Mouse (Mus musculus) kidney, embryonic 15.5 days (tissue): ENCODE data around the gene Mboat7. TPM values are rescaled to one million over a fixed set of nuclear protein-coding genes. Genes with fewer than 3 reads are reported as not detected.

Experiments
- ATAC-seq: fragments of 200-750 bp; cut with Nextera tagmentation; replicated peaks from 2 replicates; pipeline ENCODE4 v1.8.0; 2017; ENCODE audit warnings: moderate TSS enrichment; ENCODE audit not compliant: low FRiP score
- H3K27ac ChIP-seq: fragments of 300-500 bp; sonication (generic); 2 replicates; pipeline ENCODE4 v1.5.1; 2015; ENCODE audit warnings: mild to moderate bottlenecking, inconsistent platforms
- H3K27me3 ChIP-seq: fragments of 300-500 bp; sonication (generic); 2 replicates; pipeline ENCODE4 v1.6.1; 2015; ENCODE audit warnings: inconsistent platforms
- H3K36me3 ChIP-seq: fragments of 300-500 bp; sonication (generic); 2 replicates; pipeline ENCODE4 v1.6.1; 2015; ENCODE audit warnings: inconsistent platforms
- H3K4me1 ChIP-seq: fragments of 300-500 bp; sonication (generic); 2 replicates; pipeline ENCODE4 v1.6.1; 2015; ENCODE audit warnings: inconsistent platforms
- H3K4me2 ChIP-seq: fragments of 300-500 bp; sonication (generic); 2 replicates; pipeline ENCODE4 v1.6.1; 2015; ENCODE audit warnings: moderate library complexity, mild to moderate bottlenecking, inconsistent platforms
- H3K4me3 ChIP-seq: fragments of 300-500 bp; sonication (generic); replicated peaks from 2 replicates; pipeline ENCODE4 v1.5.1; 2015; ENCODE audit warnings: mild to moderate bottlenecking, inconsistent platforms
- H3K9ac ChIP-seq: fragments of 300-500 bp; sonication (generic); 2 replicates; pipeline ENCODE4 v1.6.1; 2015; ENCODE audit warnings: mild to moderate bottlenecking, inconsistent platforms
- H3K9me3 ChIP-seq: fragments of 300-500 bp; sonication (generic); replicated peaks from 2 replicates; pipeline ENCODE4 v1.6.1; 2016; ENCODE audit warnings: inconsistent platforms
- WGBS: fragments of 180-500 bp; shearing (Covaris S2); methylation state at CpG from one replicate; pipeline ENCODE4 v1.1.7; 2015; ENCODE audit warnings: mixed read lengths; 5-methylcytosine and 5-hydroxymethylcytosine counted together
- polyA plus RNA-seq: library from polyadenylated mRNA; unstranded; fragments of >200 nt; fragmentation: Nextera tagmentation; extraction: Ambion mirVana; gene quantifications from 2 replicates; pipeline ENCODE4 v1.2.1, GENCODE M21; 2015

Gene Mboat7
- polyA plus RNA-seq, 1 experiment from 2014 or later = 59.6 TPM

GRCm38 (mm10) chr7:3658578-3658977 lies 34.7 kb downstream of the Mboat7 start:
- Histone ChIP-seq H3K36me3 (peaks cover 99% of the 10 kb centered on the region), H3K9ac (no peak overlapping the region), H3K4me3 (no peak overlapping the region), H3K4me2 (no peak overlapping the region), H3K27ac (no peak overlapping the region), H3K4me1 (peaks cover 4% of the 10 kb centered on the region), H3K27me3 (no peaks in the 10 kb centered on the region), H3K9me3 (no peaks in the 10 kb centered on the region)
- no peak for ATAC-seq
- WGBS = 93% methylated on average over 14 of the region's 14 CpGs

- no peaks in the 10 kb centered on the region for H3K4me1 ChIP-seq
Observed at GRCm38 (mm10) chr7:3656966-3657365, 36.4 kb downstream of the Mboat7 start.

GRCm38 (mm10) chr7:3646641-3647040 lies 46.7 kb downstream of the Mboat7 start:
- Histone ChIP-seq H3K9me3 (no peaks in the 10 kb centered on the region), H3K4me3 (peak overlapping the region; percentile 99), H3K27me3 (no peaks in the 10 kb centered on the region), H3K27ac (no peak overlapping the region), H3K9ac (peak overlapping the region; percentile 100), H3K36me3 (peaks cover 49% of the 10 kb centered on the region), H3K4me2 (peak overlapping the region; percentile 76), H3K4me1 (peaks cover 38% of the 10 kb centered on the region)
- ATAC-seq = no peak
- 57% methylated on average over 4 of the region's 4 CpGs for WGBS

More at GRCm38 (mm10) chr7:3656966-3657365, 36.4 kb downstream of the Mboat7 start:
- Histone ChIP-seq H3K9ac (no peak overlapping the region), H3K27ac (no peak overlapping the region), H3K4me3 (no peak overlapping the region), H3K27me3 (no peaks in the 10 kb centered on the region), H3K4me2 (no peak overlapping the region), H3K9me3 (no peaks in the 10 kb centered on the region), H3K36me3 (peaks cover 100% of the 10 kb centered on the region)
- no peak for ATAC-seq
- 87% methylated on average over 4 of the region's 4 CpGs for WGBS

GRCm38 (mm10) chr7:3646188-3646587 lies 47.1 kb downstream of the Mboat7 start:
- H3K9me3 ChIP-seq = no peaks in the 10 kb centered on the region
- H3K4me1 ChIP-seq = peaks cover 38% of the 10 kb centered on the region
- no peak for ATAC-seq
- peaks cover 49% of the 10 kb centered on the region for H3K36me3 ChIP-seq
- peak overlapping the region; percentile 99 for H3K4me3 ChIP-seq
- H3K27me3 ChIP-seq = no peaks in the 10 kb centered on the region
- peak overlapping the region; percentile 76 for H3K4me2 ChIP-seq
- 15% methylated on average over 9 of the region's 9 CpGs for WGBS
- H3K9ac ChIP-seq = peak overlapping the region; percentile 100
- H3K27ac ChIP-seq = peak overlapping the region; percentile 99; the same call in 1 of the 2 replicates

GRCm38 (mm10) chr7:3645488-3646025 lies 47.8 kb downstream of the Mboat7 start:
- Histone ChIP-seq H3K4me1 (peaks cover 38% of the 10 kb centered on the region), H3K27me3 (no peaks in the 10 kb centered on the region), H3K4me3 (peak overlapping the region; percentile 99), H3K9me3 (no peaks in the 10 kb centered on the region), H3K9ac (peak overlapping the region; percentile 100), H3K4me2 (peak overlapping the region; percentile 76), H3K27ac (peak overlapping the region; percentile 99), H3K36me3 (peaks cover 49% of the 10 kb centered on the region)
- 0% methylated on average over 53 of the region's 58 CpGs for WGBS
- ATAC-seq = 0 out of 2 replicates have a peak, but pooled peaks have one; percentile 0

GRCm38 (mm10) chr7:3644672-3645487 lies 48.4 kb downstream of the Mboat7 start, which contains the start of gene Cnot3:
Gene Cnot3, plus strand, starts transcription at chr7:3645268.
- peak within 1 kb of the TSS; percentile 99 for H3K27ac ChIP-seq
- ATAC-seq = peak; percentile 99
- under 1% methylated on average over 58 of the region's 58 CpGs for WGBS

GRCm38 (mm10) chr7:3644348-3644671 lies 49.0 kb downstream of the Mboat7 start:
- Histone ChIP-seq H3K4me1 (peaks cover 38% of the 10 kb centered on the region), H3K4me2 (peak overlapping the region; percentile 75), H3K27ac (peak overlapping the region; percentile 99), H3K9me3 (no peaks in the 10 kb centered on the region), H3K36me3 (peaks cover 51% of the 10 kb centered on the region), H3K9ac (peak overlapping the region; percentile 24; the same call in 1 of the 2 replicates), H3K27me3 (no peaks in the 10 kb centered on the region), H3K4me3 (peak overlapping the region; percentile 99)
- WGBS = under 1% methylated on average over 11 of the region's 11 CpGs
- ATAC-seq = peak; percentile 0; the same call in 1 of the 2 replicates

More at GRCm38 (mm10) chr7:3644672-3645487, 48.4 kb downstream of the Mboat7 start, which contains the start of gene Cnot3:
- H3K4me2 ChIP-seq = peak within 1 kb of the TSS; percentile 76
- peak within 1 kb of the TSS; percentile 100 for H3K9ac ChIP-seq
- H3K4me3 ChIP-seq = peak within 1 kb of the TSS; percentile 99
- no peaks in the 10 kb centered on the region for H3K27me3 ChIP-seq
- no peaks in the 10 kb centered on the region for H3K9me3 ChIP-seq
- peaks cover 49% of the 10 kb centered on the region for H3K36me3 ChIP-seq
- peaks cover 38% of the 10 kb centered on the region for H3K4me1 ChIP-seq

GRCm38 (mm10) chr7:3643843-3644242 lies 49.5 kb downstream of the Mboat7 start:
- no peaks in the 10 kb centered on the region for H3K27me3 ChIP-seq
- H3K4me3 ChIP-seq = peak overlapping the region; percentile 99
- H3K27ac ChIP-seq = 0 out of 2 replicates have a peak overlapping the region, but pooled peaks have one; percentile 99
- H3K36me3 ChIP-seq = peaks cover 53% of the 10 kb centered on the region
- 19% methylated on average over 9 of the region's 9 CpGs for WGBS
- ATAC-seq = no peak
- peak overlapping the region; percentile 75 for H3K4me2 ChIP-seq
- peak overlapping the region; percentile 24; the same call in 1 of the 2 replicates for H3K9ac ChIP-seq
- H3K4me1 ChIP-seq = peaks cover 34% of the 10 kb centered on the region
- no peaks in the 10 kb centered on the region for H3K9me3 ChIP-seq

- Histone ChIP-seq H3K4me3 (no peak overlapping the region), H3K4me2 (peak overlapping the region; percentile 75; the same call in 1 of the 2 replicates), H3K4me1 (peaks cover 30% of the 10 kb centered on the region), H3K27ac (no peak overlapping the region), H3K9ac (no peak overlapping the region), H3K36me3 (peaks cover 53% of the 10 kb centered on the region), H3K9me3 (no peaks in the 10 kb centered on the region), H3K27me3 (no peaks in the 10 kb centered on the region)
- no peak for ATAC-seq
- 68% methylated on average over 5 of the region's 5 CpGs for WGBS
Observed at GRCm38 (mm10) chr7:3643412-3643811, 49.9 kb downstream of the Mboat7 start.

GRCm38 (mm10) chr7:3630478-3630815 lies 62.9 kb downstream of the Mboat7 start:
- Histone ChIP-seq H3K27ac (no peak overlapping the region), H3K4me2 (peak overlapping the region; percentile 91), H3K4me1 (peaks cover 24% of the 10 kb centered on the region), H3K9ac (peak overlapping the region; percentile 77), H3K36me3 (peaks cover 58% of the 10 kb centered on the region), H3K9me3 (no peaks in the 10 kb centered on the region), H3K4me3 (peak overlapping the region; percentile 76), H3K27me3 (no peaks in the 10 kb centered on the region)
- no peak for ATAC-seq
- WGBS = 52% methylated on average over 3 of the region's 3 CpGs

GRCm38 (mm10) chr7:3629543-3630477 lies 63.5 kb downstream of the Mboat7 start, which contains the start of the genes Tfpt and Prpf31:
Gene Tfpt, minus strand, starts transcription at chr7:3629929.
Gene Prpf31, plus strand, starts transcription at chr7:3629985.
- no peaks in the 10 kb centered on the region for H3K9me3 ChIP-seq
- peak within 1 kb of the TSS; percentile 91 for H3K4me2 ChIP-seq
- peak within 1 kb of the TSS; percentile 76 for H3K4me3 ChIP-seq
- peak within 1 kb of the TSS; percentile 90 for H3K27ac ChIP-seq
- peak; percentile 92 for ATAC-seq
- H3K27me3 ChIP-seq = no peaks in the 10 kb centered on the region
- peaks cover 58% of the 10 kb centered on the region for H3K36me3 ChIP-seq
- peak within 1 kb of the TSS; percentile 77 for H3K9ac ChIP-seq
- H3K4me1 ChIP-seq = peaks cover 24% of the 10 kb centered on the region
- 1% methylated on average over 47 of the region's 47 CpGs for WGBS
